Mouse (Mus musculus) mammary gland, adult 2 months (tissue): ENCODE data around the gene Stpg1. TPM values are rescaled to one million over a fixed set of nuclear protein-coding genes. Genes with fewer than 3 reads are reported as not detected.

Experiments
- polyA plus RNA-seq: library from polyadenylated mRNA; depleted of rRNA; stranded (reverse); fragments of >200 nt; gene quantifications from 2 replicates; pipeline ENCODE4 v1.2.3, GENCODE M21; 2012; ENCODE audit warnings: low replicate concordance; rRNA removed

The Stpg1 gene
- 0.12 and 0.16 TPM in 2 replicates for polyA plus RNA-seq

DNA sequence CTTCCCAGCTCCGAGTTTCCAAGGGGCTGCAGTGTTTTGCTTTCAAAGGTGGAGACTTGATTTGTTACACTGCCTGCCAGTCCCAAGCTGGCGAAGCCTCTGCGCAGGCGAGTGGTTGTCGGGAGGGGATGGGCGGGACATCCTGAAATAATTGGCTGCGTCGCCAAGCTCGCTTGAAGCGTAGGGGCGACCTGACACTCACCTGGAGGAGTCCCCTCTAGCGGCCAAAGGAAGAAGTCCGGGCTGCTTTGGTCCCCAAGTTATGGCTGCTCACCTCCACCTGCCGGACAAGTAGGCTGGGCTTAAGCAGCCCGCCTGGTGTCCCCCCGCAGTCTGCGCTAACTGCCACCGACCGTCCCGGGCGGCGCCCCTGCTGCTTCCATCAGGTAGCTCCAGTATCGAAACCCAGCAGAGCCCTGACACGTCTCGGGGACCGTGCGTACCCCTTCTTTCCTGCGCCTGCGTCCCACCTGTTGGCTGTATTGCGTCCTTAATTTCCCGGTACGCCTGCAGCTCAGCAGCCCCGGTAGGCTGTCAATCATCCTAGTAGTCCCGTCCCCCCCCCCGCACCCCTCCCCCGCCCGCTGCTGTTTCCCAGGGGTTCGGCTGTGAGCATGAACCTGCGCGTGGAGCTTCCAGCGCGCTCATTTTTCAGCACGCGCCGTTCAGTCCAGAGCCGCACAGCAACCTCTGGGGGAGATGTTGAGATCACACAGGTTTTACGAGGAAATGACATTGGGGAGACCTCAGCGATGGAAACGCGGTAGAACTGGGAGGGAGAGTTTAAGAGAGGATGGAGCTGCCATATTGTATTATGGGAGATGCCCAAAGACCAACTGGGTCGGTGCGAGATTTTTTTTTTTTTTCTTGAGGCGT is at the start of gene Stpg1, which contains the start of gene Nipal3:
TSS of gene Stpg1 (plus strand) at position 270 of the 876 bp plus-strand sequence.
TSS of gene Nipal3 (minus strand) at position 518 of the 876 bp plus-strand sequence.

DNA sequence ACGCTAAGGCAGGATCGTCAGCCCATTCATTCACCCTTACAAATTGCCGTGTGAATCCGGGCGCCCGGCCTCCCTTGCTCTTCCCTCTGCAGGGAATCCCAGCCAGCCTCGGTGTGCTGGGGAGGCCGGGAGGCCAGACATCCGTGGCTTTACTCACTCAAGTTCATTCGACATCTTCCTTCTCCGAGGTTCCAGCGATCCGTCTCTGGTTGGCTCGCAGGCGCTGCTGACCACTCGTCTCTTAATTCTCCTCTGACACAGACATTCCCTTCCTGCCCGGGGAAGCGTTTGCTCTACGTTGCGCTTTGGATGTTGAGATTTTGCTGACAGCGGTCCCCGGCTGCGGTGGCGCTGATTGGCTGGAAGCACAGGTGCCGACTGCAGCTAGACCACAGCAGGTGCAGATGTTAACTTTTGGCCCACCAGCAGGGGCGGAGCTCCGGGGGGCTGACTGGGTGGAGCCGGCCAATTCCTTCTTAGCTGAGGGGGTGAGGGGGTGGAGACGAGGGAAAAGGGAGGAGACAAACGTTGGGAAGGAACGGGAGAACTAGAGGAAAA is 78.7 kb downstream of the Stpg1 start, which contains the start of gene Grhl3:
TSS of gene Grhl3 (minus strand) at position 380 of the 558 bp plus-strand sequence.

Other genes starting within 250 kb of the Stpg1 start
- 64.2 and 87.2 TPM in 2 replicates for gene Clic4, start 222.0 kb upstream of the Stpg1 start, polyA plus RNA-seq
- 18.2 and 19.9 TPM in 2 replicates for gene Srrm1, start 141.5 kb upstream of the Stpg1 start, polyA plus RNA-seq
- gene Ncmap, start 96.6 kb upstream of the Stpg1 start, polyA plus RNA-seq: 10.5 and 12.8 TPM in 2 replicates
- 14.4 and 16.7 TPM in 2 replicates for gene Rcan3, start 60.9 kb upstream of the Stpg1 start, polyA plus RNA-seq
- 18.0 and 21.6 TPM in 2 replicates for gene Nipal3, start 248 bp downstream of the Stpg1 start, polyA plus RNA-seq
- gene Grhl3, start 78.8 kb downstream of the Stpg1 start, polyA plus RNA-seq: 0.14 and 0.62 TPM in 2 replicates
- 3.9 and 6.0 TPM in 2 replicates for gene Ifnlr1, start 191.5 kb downstream of the Stpg1 start, polyA plus RNA-seq
- gene Il22ra1, start 233.4 kb downstream of the Stpg1 start, polyA plus RNA-seq: 0.23 and 0.82 TPM in 2 replicates